Mouse (Mus musculus) lung, adult 2 months (tissue): ENCODE measurements at regions not wholly inside any gene's neighbourhood (a gene's known extent, or its start where the extent isn't known, plus 50 kb on each side); places are given as distances from the start of the nearest gene placed in this dataset.

Experiments
- CTCF ChIP-seq: fragments of 200-500 bp; IDR thresholded peaks from 2 replicates; pipeline ENCODE4 v1.5.1; 2011; ENCODE audit warnings: mild to moderate bottlenecking, low read length, control low read depth; ENCODE audit not compliant: insufficient read depth
- POLR2A ChIP-seq: fragments of 200-500 bp; IDR thresholded peaks from 2 replicates; pipeline ENCODE4 v1.6.1; 2011; ENCODE audit warnings: low read depth, mild to moderate bottlenecking, control low read depth, low read length, borderline replicate concordance; ENCODE audit errors: extremely low read depth

- TF ChIP-seq CTCF (no peak), POLR2A (no peak)
Measured at GRCm38 (mm10) chr13:112192192-112192905, 95.9 kb upstream of the Ankrd55 start.
